Mouse (Mus musculus) intestine, embryonic 14.5 days (tissue): ENCODE data around the gene Cenpb. TPM values are rescaled to one million over a fixed set of nuclear protein-coding genes. Genes with fewer than 3 reads are reported as not detected.

ENCODE experiments used
- ATAC-seq: fragments of 200-750 bp; cut with Nextera tagmentation; replicated peaks from 2 replicates; pipeline ENCODE4 v1.8.0; 2017; ENCODE audit warnings: low read depth, moderate number of reproducible peaks, moderate TSS enrichment, moderate library complexity; ENCODE audit not compliant: low FRiP score, low TSS enrichment
- DNase-seq: peaks from one replicate; pipeline ENCODE4 v3.0.0-alpha.2; 2018; ENCODE audit warnings: low spot score
- H3K27ac ChIP-seq: fragments of 300-500 bp; sonication (generic); 2 replicates; pipeline ENCODE4 v1.5.1; 2014; ENCODE audit warnings: low read depth, mild to moderate bottlenecking, control low read depth
- H3K27me3 ChIP-seq: fragments of 300-500 bp; sonication (generic); replicated peaks from 2 replicates; pipeline ENCODE4 v1.6.1; 2014; ENCODE audit warnings: low read length, control low read depth; ENCODE audit not compliant: control insufficient read depth, insufficient read depth
- H3K36me3 ChIP-seq: fragments of 300-500 bp; sonication (generic); 2 replicates; pipeline ENCODE4 v1.6.1; 2014; ENCODE audit warnings: low read length, control low read depth; ENCODE audit not compliant: control insufficient read depth, insufficient read depth
- H3K4me1 ChIP-seq: fragments of 300-500 bp; sonication (generic); replicated peaks from 2 replicates; pipeline ENCODE4 v1.6.1; 2014; ENCODE audit warnings: low read length, control low read depth, mixed read lengths; ENCODE audit not compliant: control insufficient read depth, insufficient read depth
- H3K4me2 ChIP-seq: fragments of 300-500 bp; sonication (generic); 2 replicates; pipeline ENCODE4 v1.6.1; 2014; ENCODE audit warnings: low read length
- H3K4me3 ChIP-seq: fragments of 300-500 bp; sonication (generic); 2 replicates; pipeline ENCODE4 v1.5.1; 2014; ENCODE audit warnings: low read depth, low read length, control low read depth, mixed read lengths
- H3K9ac ChIP-seq: fragments of 300-500 bp; sonication (generic); 2 replicates; pipeline ENCODE4 v1.6.1; 2014; ENCODE audit warnings: mild to moderate bottlenecking, low read length
- H3K9me3 ChIP-seq: fragments of 300-500 bp; sonication (generic); 2 replicates; pipeline ENCODE4 v1.6.1; 2016; ENCODE audit warnings: low read length, control low read depth; ENCODE audit not compliant: control insufficient read depth
- WGBS: fragments of 180-500 bp; shearing (Covaris S2); extraction: QIAGEN DNeasy Blood & Tissue Kit; methylation state at CpG from one replicate; pipeline ENCODE4 v1.1.7; 2014; 5-methylcytosine and 5-hydroxymethylcytosine counted together
- polyA plus RNA-seq: library from polyadenylated mRNA; unstranded; fragments of >200 nt; fragmentation: Nextera tagmentation; extraction: Ambion mirVana; gene quantifications from 2 replicates; pipeline ENCODE4 v1.2.1, GENCODE M21; 2014

Cenpb gene
- polyA plus RNA-seq, 1 experiment from 2014 or later = 9.5 TPM

DNA sequence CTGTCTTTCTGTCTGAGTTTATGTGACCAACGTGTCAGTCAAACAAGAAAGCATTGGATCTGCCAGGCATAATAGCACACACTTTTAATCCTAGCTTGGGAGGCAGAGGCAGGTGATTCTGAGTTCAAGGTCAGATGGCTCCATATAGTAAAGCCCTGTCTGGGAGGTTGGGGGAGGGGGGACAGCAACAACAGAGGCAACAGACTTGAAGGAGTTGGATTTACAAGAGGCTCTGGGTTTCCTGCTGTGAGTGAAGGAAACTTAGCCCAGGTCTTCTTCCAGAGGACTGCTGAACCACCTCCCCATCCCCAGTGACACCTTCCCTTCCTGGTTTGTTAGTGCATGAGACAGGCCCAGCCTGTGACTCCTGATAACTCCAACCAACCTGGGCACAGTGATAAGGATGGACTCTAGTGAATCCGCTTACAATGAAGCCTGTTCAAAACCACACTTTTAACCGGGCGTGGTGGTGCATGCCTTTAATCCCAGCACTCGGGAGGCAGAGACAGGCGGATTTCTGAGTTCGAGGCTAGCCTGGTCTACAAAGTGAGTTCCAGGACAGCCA is 27.6 kb downstream of the Cenpb start:
- Histone ChIP-seq H3K27ac (no peak overlapping the region), H3K9ac (no peak overlapping the region), H3K4me3 (no peak overlapping the region), H3K27me3 (no peaks in the 10 kb centered on the region), H3K36me3 (peaks cover 50% of the 10 kb centered on the region), H3K4me2 (no peak overlapping the region), H3K4me1 (no peaks in the 10 kb centered on the region), H3K9me3 (no peaks in the 10 kb centered on the region)
- 90% methylated on average over 7 of the region's 7 CpGs for WGBS
- DNase-seq (no peak), ATAC-seq (no peak)

GRCm38 (mm10) chr2:131149254-131149578 is 30.7 kb downstream of the Cenpb start:
- Histone ChIP-seq H3K27ac (no peak overlapping the region), H3K9ac (no peak overlapping the region), H3K27me3 (no peaks in the 10 kb centered on the region), H3K36me3 (peaks cover 75% of the 10 kb centered on the region), H3K4me3 (no peak overlapping the region), H3K9me3 (no peaks in the 10 kb centered on the region), H3K4me1 (no peaks in the 10 kb centered on the region), H3K4me2 (no peak overlapping the region)
- WGBS = 94% methylated on average over 3 of the region's 3 CpGs
- DNase-seq (no peak), ATAC-seq (no peak)

- Histone ChIP-seq H3K4me1 (no peaks in the 10 kb centered on the region), H3K9me3 (no peaks in the 10 kb centered on the region), H3K4me3 (no peak overlapping the region), H3K36me3 (peaks cover 77% of the 10 kb centered on the region), H3K9ac (no peak overlapping the region), H3K4me2 (no peak overlapping the region), H3K27me3 (no peaks in the 10 kb centered on the region), H3K27ac (no peak overlapping the region)
- DNase-seq (no peak), ATAC-seq (no peak)
- WGBS = 84% methylated on average over 8 of the region's 8 CpGs
Measured at GRCm38 (mm10) chr2:131148353-131149253, 31.3 kb downstream of the Cenpb start.

GRCm38 (mm10) chr2:131147043-131147365 is 32.9 kb downstream of the Cenpb start:
- H3K27me3 ChIP-seq = no peaks in the 10 kb centered on the region
- ATAC-seq (no peak), DNase-seq (no peak)
- WGBS = 94% methylated on average over 8 of the region's 8 CpGs
- H3K9me3 ChIP-seq = no peaks in the 10 kb centered on the region
- peaks cover 73% of the 10 kb centered on the region for H3K36me3 ChIP-seq
- H3K4me1 ChIP-seq = no peaks in the 10 kb centered on the region; the same call in 1 of the 2 replicates
- H3K4me2 ChIP-seq = no peak overlapping the region
- no peak overlapping the region for H3K27ac ChIP-seq
- no peak overlapping the region for H3K4me3 ChIP-seq
- no peak overlapping the region for H3K9ac ChIP-seq

- DNase-seq (no peak), ATAC-seq (no peak)
- Histone ChIP-seq H3K27me3 (no peaks in the 10 kb centered on the region), H3K9me3 (no peaks in the 10 kb centered on the region), H3K36me3 (peaks cover 69% of the 10 kb centered on the region), H3K4me1 (no peaks in the 10 kb centered on the region; the same call in 1 of the 2 replicates), H3K4me2 (no peak overlapping the region), H3K27ac (no peak overlapping the region), H3K9ac (no peak overlapping the region), H3K4me3 (no peak overlapping the region)
- 84% methylated on average over 21 of the region's 21 CpGs for WGBS
Measured at GRCm38 (mm10) chr2:131146193-131147042, 33.4 kb downstream of the Cenpb start.

- 89% methylated on average over 2 of the region's 2 CpGs for WGBS
- peaks cover 69% of the 10 kb centered on the region for H3K36me3 ChIP-seq
Measured at GRCm38 (mm10) chr2:131145536-131145935, 34.3 kb downstream of the Cenpb start.

GRCm38 (mm10) chr2:131145121-131145520 is 34.7 kb downstream of the Cenpb start:
- H3K9ac ChIP-seq = no peak overlapping the region
- H3K27me3 ChIP-seq = no peaks in the 10 kb centered on the region
- H3K27ac ChIP-seq = no peak overlapping the region
- H3K4me2 ChIP-seq = no peak overlapping the region
- ATAC-seq (no peak), DNase-seq (no peak)
- no peaks in the 10 kb centered on the region for H3K9me3 ChIP-seq
- peaks cover 69% of the 10 kb centered on the region for H3K36me3 ChIP-seq
- WGBS = 59% methylated on average over 13 of the region's 13 CpGs
- H3K4me3 ChIP-seq = no peak overlapping the region
- H3K4me1 ChIP-seq = no peaks in the 10 kb centered on the region; the same call in 1 of the 2 replicates

More at GRCm38 (mm10) chr2:131145536-131145935, 34.3 kb downstream of the Cenpb start:
- ATAC-seq (no peak), DNase-seq (no peak)
- H3K27ac ChIP-seq = no peak overlapping the region
- no peak overlapping the region for H3K4me2 ChIP-seq
- no peaks in the 10 kb centered on the region for H3K27me3 ChIP-seq
- no peaks in the 10 kb centered on the region; the same call in 1 of the 2 replicates for H3K4me1 ChIP-seq
- no peak overlapping the region for H3K9ac ChIP-seq
- H3K9me3 ChIP-seq = no peaks in the 10 kb centered on the region
- no peak overlapping the region for H3K4me3 ChIP-seq

GRCm38 (mm10) chr2:131143007-131143780 is 36.7 kb downstream of the Cenpb start:
- ATAC-seq = no peak
- Histone ChIP-seq H3K4me1 (no peaks in the 10 kb centered on the region; the same call in 1 of the 2 replicates), H3K9me3 (no peaks in the 10 kb centered on the region), H3K27ac (no peak overlapping the region), H3K27me3 (no peaks in the 10 kb centered on the region), H3K4me3 (no peak overlapping the region), H3K36me3 (peaks cover 57% of the 10 kb centered on the region), H3K9ac (no peak overlapping the region), H3K4me2 (no peak overlapping the region)
- 70% methylated on average over 22 of the region's 22 CpGs for WGBS
- no peak for DNase-seq
